Mouse (Mus musculus): ENCODE measurements at regions not wholly inside any gene's neighbourhood (a gene's known extent, or its start where the extent isn't known, plus 50 kb on each side); places are given as distances from the start of the nearest gene placed in this dataset.

GRCm38 (mm10) chr11:7281656-7282055 is 67.9 kb upstream of the Igfbp3 start:
- H3K27me3 ChIP-seq (ENCODE audit: control insufficient read depth, insufficient read depth, low read length): no peaks in the 10 kb centered on the region
- TF ChIP-seq POLR2A (IDR thresholded peaks at IDR 0.05; ENCODE audit: extremely low read depth, insufficient read depth, low read length): no peak
- TF ChIP-seq CTCF (IDR thresholded peaks at IDR 0.05; ENCODE audit: low read depth, low read length): no peak
- no peak overlapping the region for H3K9ac ChIP-seq (ENCODE audit: low read depth, low read length)
- DNase-seq (ENCODE audit: extremely low read depth, low read depth, low spot score): no peak
- H3K4me3 ChIP-seq (ENCODE audit: insufficient read depth, low read depth, low read length): no peak overlapping the region
- no peaks in the 10 kb centered on the region for H3K36me3 ChIP-seq (ENCODE audit: control insufficient read depth, insufficient read depth, low read length)
- H3K27ac ChIP-seq (replicated peaks; ENCODE audit: insufficient read depth, low read depth, low read length): no peak overlapping the region
- no peaks in the 10 kb centered on the region for H3K79me2 ChIP-seq (ENCODE audit: control insufficient read depth, insufficient read depth, low read length)
- H3K4me1 ChIP-seq (ENCODE audit: control insufficient read depth, insufficient read depth, low read length): no peaks in the 10 kb centered on the region
- 51% methylated on average over 2 of the region's 2 CpGs for WGBS

DNA sequence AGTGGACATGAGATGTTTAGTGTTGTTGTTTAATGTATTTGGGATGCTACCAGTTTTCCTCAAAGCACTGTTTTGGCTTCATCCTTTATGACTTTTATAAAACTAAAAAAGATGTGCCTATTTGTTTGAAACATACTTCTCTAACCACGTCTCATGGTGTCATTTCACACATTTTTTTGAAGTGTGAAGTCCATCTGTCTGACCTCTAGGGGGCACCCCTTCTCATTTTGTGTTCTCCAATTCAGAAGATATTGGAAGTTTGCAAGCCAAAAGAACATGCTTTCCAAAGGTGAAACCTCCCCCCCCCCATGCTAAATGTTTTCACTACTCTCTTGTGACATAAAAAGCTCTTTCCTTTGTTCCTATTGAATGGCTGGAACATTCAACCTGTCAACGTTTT is 66.2 kb upstream of the Igfbp3 start:
- Histone ChIP-seq H3K36me3 (ENCODE audit: control insufficient read depth, insufficient read depth, low read length) (no peaks in the 10 kb centered on the region), H3K4me3 (ENCODE audit: insufficient read depth, low read depth, low read length) (no peak overlapping the region), H3K9ac (ENCODE audit: low read depth, low read length) (no peak overlapping the region), H3K79me2 (ENCODE audit: control insufficient read depth, insufficient read depth, low read length) (no peaks in the 10 kb centered on the region), H3K27me3 (ENCODE audit: control insufficient read depth, insufficient read depth, low read length) (no peaks in the 10 kb centered on the region), H3K27ac (replicated peaks; ENCODE audit: insufficient read depth, low read depth, low read length) (no peak overlapping the region), H3K4me1 (ENCODE audit: control insufficient read depth, insufficient read depth, low read length) (no peaks in the 10 kb centered on the region)
- TF ChIP-seq CTCF (IDR thresholded peaks at IDR 0.05; ENCODE audit: low read depth, low read length): no peak
- TF ChIP-seq POLR2A (IDR thresholded peaks at IDR 0.05; ENCODE audit: extremely low read depth, insufficient read depth, low read length): no peak
- peak; percentile 23 for DNase-seq (ENCODE audit: extremely low read depth, low read depth, low spot score)
- 50% methylated on average over 2 of the region's 2 CpGs for WGBS

DNA sequence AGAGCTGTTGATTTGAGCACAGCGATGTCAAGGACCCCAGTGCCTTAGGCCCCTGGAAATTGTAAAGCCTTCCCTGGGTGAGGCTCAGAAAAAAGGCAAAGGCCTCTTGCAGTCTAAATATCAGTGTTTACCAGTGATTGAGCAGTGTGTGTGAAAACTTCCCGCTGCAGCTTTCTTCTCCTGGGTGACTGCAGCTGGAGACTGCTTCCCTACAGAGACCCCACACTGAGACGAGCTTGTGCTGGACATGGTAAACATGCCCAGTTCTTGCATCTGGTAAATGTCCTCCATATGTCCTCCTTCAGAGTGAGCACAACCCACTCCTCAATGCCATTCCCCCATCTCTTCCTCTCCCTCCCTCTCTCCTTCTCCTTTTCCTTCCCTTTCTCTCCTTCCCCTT is 58.8 kb upstream of the Igfbp3 start:
- no peak overlapping the region for H3K4me3 ChIP-seq (ENCODE audit: insufficient read depth, low read depth, low read length)
- no peaks in the 10 kb centered on the region for H3K79me2 ChIP-seq (ENCODE audit: control insufficient read depth, insufficient read depth, low read length)
- H3K9ac ChIP-seq (ENCODE audit: low read depth, low read length): no peak overlapping the region
- H3K36me3 ChIP-seq (ENCODE audit: control insufficient read depth, insufficient read depth, low read length): no peaks in the 10 kb centered on the region
- no peak overlapping the region for H3K27ac ChIP-seq (replicated peaks; ENCODE audit: insufficient read depth, low read depth, low read length)
- WGBS: 51% methylated on average over 3 of the region's 3 CpGs
- H3K4me1 ChIP-seq (ENCODE audit: control insufficient read depth, insufficient read depth, low read length): no peaks in the 10 kb centered on the region
- no peak for DNase-seq (ENCODE audit: extremely low read depth, low read depth, low spot score)
- no peak for TF ChIP-seq CTCF (IDR thresholded peaks at IDR 0.05; ENCODE audit: low read depth, low read length)
- TF ChIP-seq POLR2A (IDR thresholded peaks at IDR 0.05; ENCODE audit: extremely low read depth, insufficient read depth, low read length): no peak
- no peaks in the 10 kb centered on the region; the same call in 1 of the 2 replicates for H3K27me3 ChIP-seq (ENCODE audit: control insufficient read depth, insufficient read depth, low read length)

GRCm38 (mm10) chr11:7270916-7271315 is 57.2 kb upstream of the Igfbp3 start:
- TF ChIP-seq POLR2A (IDR thresholded peaks at IDR 0.05; ENCODE audit: extremely low read depth, insufficient read depth, low read length) (no peak), CTCF (IDR thresholded peaks at IDR 0.05; ENCODE audit: low read depth, low read length) (no peak)
- no peak overlapping the region for H3K4me3 ChIP-seq (ENCODE audit: insufficient read depth, low read depth, low read length)
- no peak for DNase-seq (ENCODE audit: extremely low read depth, low read depth, low spot score)
- H3K79me2 ChIP-seq (ENCODE audit: control insufficient read depth, insufficient read depth, low read length): no peaks in the 10 kb centered on the region
- no peak overlapping the region for H3K27ac ChIP-seq (replicated peaks; ENCODE audit: insufficient read depth, low read depth, low read length)
- 92% methylated on average over 1 of the region's 1 CpGs for WGBS
- H3K27me3 ChIP-seq (ENCODE audit: control insufficient read depth, insufficient read depth, low read length): no peaks in the 10 kb centered on the region; the same call in 1 of the 2 replicates
- H3K4me1 ChIP-seq (ENCODE audit: control insufficient read depth, insufficient read depth, low read length): no peaks in the 10 kb centered on the region
- no peak overlapping the region for H3K9ac ChIP-seq (ENCODE audit: low read depth, low read length)
- H3K36me3 ChIP-seq (ENCODE audit: control insufficient read depth, insufficient read depth, low read length): no peaks in the 10 kb centered on the region

- Histone ChIP-seq H3K4me3 (ENCODE audit: insufficient read depth, low read depth, low read length) (no peak overlapping the region), H3K27me3 (ENCODE audit: control insufficient read depth, insufficient read depth, low read length) (no peaks in the 10 kb centered on the region), H3K27ac (replicated peaks; ENCODE audit: insufficient read depth, low read depth, low read length) (no peak overlapping the region), H3K79me2 (ENCODE audit: control insufficient read depth, insufficient read depth, low read length) (no peaks in the 10 kb centered on the region), H3K4me1 (ENCODE audit: control insufficient read depth, insufficient read depth, low read length) (no peaks in the 10 kb centered on the region), H3K36me3 (ENCODE audit: control insufficient read depth, insufficient read depth, low read length) (no peaks in the 10 kb centered on the region), H3K9ac (ENCODE audit: low read depth, low read length) (no peak overlapping the region)
- WGBS: 67% methylated on average over 4 of the region's 4 CpGs
- TF ChIP-seq POLR2A (IDR thresholded peaks at IDR 0.05; ENCODE audit: extremely low read depth, insufficient read depth, low read length): no peak
- no peak for TF ChIP-seq CTCF (IDR thresholded peaks at IDR 0.05; ENCODE audit: low read depth, low read length)
- DNase-seq (ENCODE audit: extremely low read depth, low read depth, low spot score): peak; percentile 19
These were observed 50.2 kb upstream of the Igfbp3 start for GRCm38 (mm10) chr11:7263971-7264370.
